Comparison of ENCODE assay signal across 9 mouse cellular contexts in genomic region chr7:19940256-19940655, GRCm38 (mm10). TPM values are rescaled to one million over a fixed set of nuclear protein-coding genes. Genes with fewer than 3 reads are reported as not detected.
A peak's percentile ranks its signal among the peaks of the same experiment; 100 is the strongest.
DNase-seq lines count a peak whose midpoint lies in the region; ATAC-seq and TF ChIP-seq lines count a peak whose summit lies in the region.
"Had no signal": no experiment of that assay in that cellular context is flagged by ENCODE, and none has a peak within 500 bp of the region (broad histone marks: within the 10 kb centered on the region; RNA-seq: fewer than 3 reads in every experiment).

No protein-coding gene starts in this region.

- H3K36me3 ChIP-seq in liver, embryonic 15.5 days (replicated peaks) = no peaks in the 10 kb centered on the region
- H3K36me3 ChIP-seq in stomach, postnatal 0 days (ENCODE audit: control insufficient read depth, insufficient read depth, low read length) = no peaks in the 10 kb centered on the region
- H3K36me3 ChIP-seq in hindbrain, embryonic 11.5 days (ENCODE audit: control insufficient read depth, insufficient read depth, low read length) = no peaks in the 10 kb centered on the region
- H3K36me3 ChIP-seq: liver, embryonic 13.5 days had no signal

- peaks cover 1% of the 10 kb centered on the region; the same call in 1 of the 2 replicates for H3K4me1 ChIP-seq in liver, embryonic 15.5 days (replicated peaks)
- no peaks in the 10 kb centered on the region for H3K4me1 ChIP-seq in stomach, postnatal 0 days (replicated peaks; ENCODE audit: control insufficient read depth, insufficient read depth)
- H3K4me1 ChIP-seq in hindbrain, embryonic 11.5 days (replicated peaks; ENCODE audit: control insufficient read depth, insufficient read depth, low read length) = no peaks in the 10 kb centered on the region

- H3K9ac ChIP-seq in liver, embryonic 15.5 days = no peak overlapping the region
- H3K9ac ChIP-seq in stomach, postnatal 0 days (ENCODE audit: low read length) = 0 out of 2 replicates have a peak overlapping the region, but pooled peaks have one; percentile 14
- no peak overlapping the region for H3K9ac ChIP-seq in hindbrain, embryonic 11.5 days (ENCODE audit: low read depth, low read length)
- H3K9ac ChIP-seq: liver, embryonic 13.5 days had no signal

- intact Hi-C loops in heart, postnatal 25 days (cut with DNase I) = loop anchor here (2.0 kb wide), 1 partner anchor 19 kb away; the partner anchor contains the start of gene Pvr

- peak; percentile 9; the same call in 1 of the 2 replicates for ATAC-seq in common myeloid progenitor, adult 5-6 weeks (replicated peaks; ENCODE audit: low read depth, poor library complexity, severe bottlenecking)
- no peak for ATAC-seq in liver, embryonic 15.5 days (ENCODE audit: insufficient read depth)
- peak; percentile 62 for ATAC-seq in stomach, postnatal 0 days (ENCODE audit: low FRiP score, low TSS enrichment)
- ATAC-seq in hindbrain, embryonic 11.5 days (ENCODE audit: low FRiP score) = no peak

- no peak for TF ChIP-seq EP300 in stomach, postnatal 0 days (optimal IDR thresholded peaks at IDR 0.05)

- peak overlapping the region; percentile 27; the same call in 1 of the 2 replicates for H3K4me2 ChIP-seq in liver, embryonic 15.5 days
- H3K4me2 ChIP-seq in stomach, postnatal 0 days (replicated peaks; ENCODE audit: low read depth) = no peak overlapping the region
- H3K4me2 ChIP-seq in hindbrain, embryonic 11.5 days (replicated peaks; ENCODE audit: low read depth, low read length) = no peak overlapping the region
- H3K4me2 ChIP-seq: liver, embryonic 13.5 days had no signal

- H3K9me3 ChIP-seq in liver, embryonic 15.5 days (replicated peaks) = no peaks in the 10 kb centered on the region
- no peaks in the 10 kb centered on the region for H3K9me3 ChIP-seq in stomach, postnatal 0 days (ENCODE audit: control insufficient read depth, low read length)
- no peaks in the 10 kb centered on the region for H3K9me3 ChIP-seq in hindbrain, embryonic 11.5 days (ENCODE audit: control insufficient read depth, low read length)
- H3K9me3 ChIP-seq: liver, embryonic 13.5 days had no signal

- no peak for TF ChIP-seq CTCF in stomach, postnatal 0 days (IDR thresholded peaks at IDR 0.05; ENCODE audit: low read depth)

- peak; percentile 30 for DNase-seq in heart, postnatal 25 days (ENCODE audit: low spot score)
- peak; percentile 53 for DNase-seq in stomach, postnatal 0 days (ENCODE audit: low spot score)
- no peak for DNase-seq in hindbrain, embryonic 11.5 days (ENCODE audit: low spot score)
- no peak for DNase-seq in gastrocnemius, adult 18-20 months (ENCODE audit: low spot score)
- DNase-seq in embryo, embryonic 10 days (ENCODE audit: low spot score) = no peak
- DNase-seq: liver, embryonic 13.5 days had no signal

- WGBS in liver, embryonic 15.5 days (ENCODE audit: insufficient replicate concordance) = 12% methylated on average over 5 of the region's 6 CpGs
- 10% methylated on average over 5 of the region's 6 CpGs for WGBS in stomach, postnatal 0 days
- 50% methylated on average over 5 of the region's 6 CpGs for WGBS in hindbrain, embryonic 11.5 days

- H3K4me3 ChIP-seq in liver, embryonic 15.5 days (replicated peaks) = no peak overlapping the region
- H3K4me3 ChIP-seq in stomach, postnatal 0 days (ENCODE audit: low read depth, low read length) = no peak overlapping the region
- H3K4me3 ChIP-seq in hindbrain, embryonic 11.5 days (ENCODE audit: low read depth, low read length) = no peak overlapping the region
- H3K4me3 ChIP-seq: liver, embryonic 13.5 days had no signal

- peak overlapping the region; percentile 14; the same call in 1 of the 2 replicates for H3K27ac ChIP-seq in liver, embryonic 15.5 days (replicated peaks)
- H3K27ac ChIP-seq in stomach, postnatal 0 days (replicated peaks) = peak overlapping the region; percentile 65
- H3K27ac ChIP-seq in hindbrain, embryonic 11.5 days (ENCODE audit: low read depth, low read length) = no peak overlapping the region
- H3K27ac ChIP-seq: liver, embryonic 13.5 days had no signal

- H3K27me3 ChIP-seq in liver, embryonic 15.5 days = no peaks in the 10 kb centered on the region
- no peaks in the 10 kb centered on the region for H3K27me3 ChIP-seq in stomach, postnatal 0 days (ENCODE audit: control insufficient read depth, insufficient read depth, low read length)
- H3K27me3 ChIP-seq in hindbrain, embryonic 11.5 days (ENCODE audit: control insufficient read depth, insufficient read depth, low read length) = no peaks in the 10 kb centered on the region
- H3K27me3 ChIP-seq: liver, embryonic 13.5 days had no signal

RNA-seq across cellular contexts. Expression of gene Igsf23, which starts 10.3 kb away (rescaled TPM):
- 0.29 and 0.46 TPM in 2 replicates for total RNA-seq in common myeloid progenitor, adult 5-6 weeks (2017)
- total RNA-seq in heart, postnatal 25 days (2021) = 1 to 10 TPM; 1.8 to 2.8 TPM
- polyA plus RNA-seq in liver, embryonic 15.5 days (2015; fragmentation: Nextera tagmentation; extraction: Ambion mirVana) = 0.17 and 0.23 TPM in 2 replicates
- polyA plus RNA-seq in stomach, postnatal 0 days (2015; fragmentation: Nextera tagmentation; extraction: Ambion mirVana) = 3.2 and 4.4 TPM in 2 replicates
- polyA plus RNA-seq in hindbrain, embryonic 11.5 days (2014; fragmentation: Nextera tagmentation; extraction: Ambion mirVana) = 0.15 TPM in 1 of 2 replicates, not detected in the other
- not detected for total RNA-seq in gastrocnemius, adult 18-20 months (2021)
- total RNA-seq: gastrocnemius, postnatal 4 days had no signal

RNA-seq across cellular contexts. Expression of gene Pvr, which starts 19.3 kb away (rescaled TPM):
- total RNA-seq in common myeloid progenitor, adult 5-6 weeks (2017) = 7.7 and 9.7 TPM in 2 replicates
- 10 to 100 TPM; 19.3 to 20.1 TPM for total RNA-seq in heart, postnatal 25 days (2021)
- polyA plus RNA-seq in liver, embryonic 15.5 days (2015; fragmentation: Nextera tagmentation; extraction: Ambion mirVana) = 2.8 and 3.4 TPM in 2 replicates
- polyA plus RNA-seq in stomach, postnatal 0 days (2015; fragmentation: Nextera tagmentation; extraction: Ambion mirVana) = 6.2 and 6.7 TPM in 2 replicates
- polyA plus RNA-seq in hindbrain, embryonic 11.5 days (2014; fragmentation: Nextera tagmentation; extraction: Ambion mirVana) = 2.8 and 3.1 TPM in 2 replicates
- 1 to 10 TPM; 4.3 to 7.6 TPM for total RNA-seq in gastrocnemius, adult 18-20 months (2021)

RNA-seq across cellular contexts. Expression of gene Ceacam20, which starts 25.0 kb away (rescaled TPM):
- total RNA-seq in common myeloid progenitor, adult 5-6 weeks (2017) = not detected in 2 replicates
- total RNA-seq in heart, postnatal 25 days (2021) = not detected
- polyA plus RNA-seq in liver, embryonic 15.5 days (2015; fragmentation: Nextera tagmentation; extraction: Ambion mirVana) = not detected in 2 replicates
- polyA plus RNA-seq in stomach, postnatal 0 days (2015; fragmentation: Nextera tagmentation; extraction: Ambion mirVana) = not detected in 2 replicates
- polyA plus RNA-seq in hindbrain, embryonic 11.5 days (2014; fragmentation: Nextera tagmentation; extraction: Ambion mirVana) = not detected in 2 replicates
- total RNA-seq in gastrocnemius, adult 18-20 months (2021) = not detected
- total RNA-seq: gastrocnemius, postnatal 4 days had no signal
- polyA plus RNA-seq: liver, embryonic 13.5 days had no signal

RNA-seq across cellular contexts. Expression of gene Nlrp9b, which starts 51.0 kb away (rescaled TPM):
- total RNA-seq in common myeloid progenitor, adult 5-6 weeks (2017) = not detected in 2 replicates
- total RNA-seq in heart, postnatal 25 days (2021) = not detected
- not detected in 2 replicates for polyA plus RNA-seq in liver, embryonic 15.5 days (2015; fragmentation: Nextera tagmentation; extraction: Ambion mirVana)
- polyA plus RNA-seq in stomach, postnatal 0 days (2015; fragmentation: Nextera tagmentation; extraction: Ambion mirVana) = not detected in 2 replicates
- not detected in 2 replicates for polyA plus RNA-seq in hindbrain, embryonic 11.5 days (2014; fragmentation: Nextera tagmentation; extraction: Ambion mirVana)
- not detected for total RNA-seq in gastrocnemius, adult 18-20 months (2021)
- total RNA-seq: gastrocnemius, postnatal 4 days had no signal
- polyA plus RNA-seq: liver, embryonic 13.5 days had no signal

RNA-seq across cellular contexts. Expression of gene Ceacam19, which starts 52.5 kb away (rescaled TPM):
- total RNA-seq in common myeloid progenitor, adult 5-6 weeks (2017) = not detected in 2 replicates
- total RNA-seq in heart, postnatal 25 days (2021) = not detected
- not detected in 2 replicates for polyA plus RNA-seq in liver, embryonic 15.5 days (2015; fragmentation: Nextera tagmentation; extraction: Ambion mirVana)
- polyA plus RNA-seq in stomach, postnatal 0 days (2015; fragmentation: Nextera tagmentation; extraction: Ambion mirVana) = 9.5 and 10.2 TPM in 2 replicates
- not detected in 2 replicates for polyA plus RNA-seq in hindbrain, embryonic 11.5 days (2014; fragmentation: Nextera tagmentation; extraction: Ambion mirVana)
- total RNA-seq in gastrocnemius, adult 18-20 months (2021) = not detected
- total RNA-seq: gastrocnemius, postnatal 4 days had no signal
- polyA plus RNA-seq: liver, embryonic 13.5 days had no signal

Comparison
In these comparisons a context has a peak if more than half of its experiments do, and no peak if none do; other contexts are left out.
1. ATAC-seq: peak in common myeloid progenitor, adult 5-6 weeks (single experiment) and stomach, postnatal 0 days (single experiment); none in liver, embryonic 15.5 days (single experiment) and hindbrain, embryonic 11.5 days (single experiment).
2. DNase-seq: peak in heart, postnatal 25 days (single experiment) and stomach, postnatal 0 days (single experiment); none in hindbrain, embryonic 11.5 days (single experiment), gastrocnemius, adult 18-20 months (single experiment) and embryo, embryonic 10 days (single experiment).